Mouse (Mus musculus): ENCODE results near the gene Gm5926. TPM values are rescaled to one million over a fixed set of nuclear protein-coding genes. Genes with fewer than 3 reads are reported as not detected.
"Not testable (repeated sequence)": the region's sequence is repeated elsewhere in the genome, so short reads cannot be mapped to it uniquely, and the experiment has no call there.

Gm5926 gene
- not detected in 2 replicates for polyA plus RNA-seq (2015; fragmentation: Nextera tagmentation; extraction: Ambion mirVana)

DNA sequence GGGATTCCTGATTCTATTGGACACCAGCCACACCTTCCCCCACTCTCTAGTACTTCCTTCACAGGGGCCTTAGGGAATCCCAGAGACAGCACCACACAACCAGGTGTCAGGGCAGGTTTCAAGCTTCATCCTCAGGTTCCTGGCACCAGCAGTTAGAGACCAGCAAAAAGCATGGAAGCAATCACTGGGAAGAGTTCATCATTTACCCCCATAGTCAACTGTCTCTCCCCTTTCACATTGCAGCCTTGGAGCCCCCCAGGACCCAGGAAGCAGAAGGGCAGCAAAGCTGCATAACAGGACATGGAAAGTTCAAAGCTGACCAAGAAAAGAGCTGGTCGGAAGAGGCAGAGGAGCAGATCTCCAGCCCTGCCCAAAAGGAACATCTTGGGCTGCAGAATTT is at the start of gene Gm5926:
Gene Gm5926 (plus strand): TSS at position 301 of the 400 bp plus-strand sequence.
- no CpG with 5 or more reads among the region's 1 CpGs for WGBS
- not testable (repeated sequence) for ATAC-seq; H3K36me3 ChIP-seq (ENCODE audit: control insufficient read depth, insufficient read depth, low read length); H3K4me2 ChIP-seq (ENCODE audit: low read length); H3K9me3 ChIP-seq (replicated peaks; ENCODE audit: control insufficient read depth, low read length, poor library complexity, severe bottlenecking); H3K27ac ChIP-seq (ENCODE audit: low read length); H3K9ac ChIP-seq (ENCODE audit: low read depth, low read length); H3K27me3 ChIP-seq (ENCODE audit: control insufficient read depth, insufficient read depth, low read depth, low read length); H3K4me1 ChIP-seq (ENCODE audit: control insufficient read depth, insufficient read depth, low read length); H3K4me3 ChIP-seq (ENCODE audit: low read depth, low read length)

DNA sequence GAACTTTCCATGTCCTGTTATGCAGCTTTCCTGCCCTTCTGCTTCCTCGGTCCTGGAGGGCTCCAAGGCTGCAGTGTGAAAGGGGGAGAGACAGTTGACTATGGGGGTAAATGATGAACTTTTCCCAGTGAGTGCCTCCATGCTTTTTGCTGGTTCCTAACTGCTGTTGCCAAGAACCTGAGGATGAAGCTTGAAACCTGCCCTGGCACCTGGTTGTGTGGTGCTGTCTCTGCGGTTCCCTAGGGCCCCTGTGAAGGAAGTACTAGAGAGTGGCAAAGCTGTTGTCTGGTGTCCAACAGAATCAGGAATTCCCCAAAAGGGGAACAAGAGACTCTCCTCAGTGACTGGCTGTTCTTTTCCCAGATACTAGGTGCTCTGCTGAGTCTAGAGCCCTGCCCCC is 49.5 kb upstream of the Gm5926 start:
- not testable (repeated sequence) for H3K27ac ChIP-seq (ENCODE audit: low read length); H3K4me2 ChIP-seq (ENCODE audit: low read length); ATAC-seq; H3K27me3 ChIP-seq (ENCODE audit: control insufficient read depth, insufficient read depth, low read depth, low read length); H3K9me3 ChIP-seq (replicated peaks; ENCODE audit: control insufficient read depth, low read length, poor library complexity, severe bottlenecking); H3K36me3 ChIP-seq (ENCODE audit: control insufficient read depth, insufficient read depth, low read length); H3K4me3 ChIP-seq (ENCODE audit: low read depth, low read length); H3K4me1 ChIP-seq (ENCODE audit: control insufficient read depth, insufficient read depth, low read length); H3K9ac ChIP-seq (ENCODE audit: low read depth, low read length)
- 83% methylated on average over 1 of the region's 2 CpGs for WGBS

DNA sequence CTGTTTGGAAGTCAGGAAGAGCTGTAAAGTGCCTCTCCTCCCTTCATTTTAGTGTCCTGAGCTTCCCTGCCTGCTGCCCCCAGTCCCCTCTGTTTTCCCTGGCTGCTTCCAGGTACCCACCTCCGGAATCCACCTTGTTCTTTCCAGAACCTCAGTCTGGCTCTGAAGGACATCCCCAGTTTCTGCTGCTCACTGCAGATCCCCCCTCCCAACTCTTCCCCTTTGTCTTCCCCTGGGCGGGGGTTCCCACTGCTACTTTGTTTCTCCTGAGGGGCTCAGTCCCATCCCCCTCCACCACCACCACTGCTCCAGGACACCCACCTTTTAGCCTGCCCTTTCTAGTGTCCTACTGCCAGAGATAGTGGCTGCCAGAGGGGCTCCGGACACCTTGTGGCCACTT is 49.1 kb upstream of the Gm5926 start:
- H3K4me3 ChIP-seq (ENCODE audit: low read depth, low read length); H3K27ac ChIP-seq (ENCODE audit: low read length); H3K36me3 ChIP-seq (ENCODE audit: control insufficient read depth, insufficient read depth, low read length); H3K4me2 ChIP-seq (ENCODE audit: low read length); H3K4me1 ChIP-seq (ENCODE audit: control insufficient read depth, insufficient read depth, low read length); H3K9ac ChIP-seq (ENCODE audit: low read depth, low read length); H3K27me3 ChIP-seq (ENCODE audit: control insufficient read depth, insufficient read depth, low read depth, low read length); ATAC-seq; H3K9me3 ChIP-seq (replicated peaks; ENCODE audit: control insufficient read depth, low read length, poor library complexity, severe bottlenecking): not testable (repeated sequence)
- 74% methylated on average over 3 of the region's 3 CpGs for WGBS

Other genes with a start within 250 kb of the Gm5926 start
- not detected in 2 replicates for gene Btbd35f1, start 90.7 kb upstream of the Gm5926 start, polyA plus RNA-seq (2015; fragmentation: Nextera tagmentation; extraction: Ambion mirVana)
- not detected in 2 replicates for gene Btbd35f21, start 75.4 kb downstream of the Gm5926 start, polyA plus RNA-seq (2015; fragmentation: Nextera tagmentation; extraction: Ambion mirVana)
- not detected in 2 replicates for gene Btbd35f30, start 243.9 kb downstream of the Gm5926 start, polyA plus RNA-seq (2015; fragmentation: Nextera tagmentation; extraction: Ambion mirVana)

Data from midbrain, embryonic 16.5 days (tissue).